Mouse (Mus musculus) small intestine, adult 2 months (tissue): ENCODE measurements at regions not wholly inside any gene's neighbourhood (a gene's known extent, or its start where the extent isn't known, plus 50 kb on each side); places are given as distances from the start of the nearest gene placed in this dataset.
A peak's percentile ranks its signal among the peaks of the same experiment; 100 is the strongest.

ENCODE experiments used
- H3K27ac ChIP-seq: fragments of 200-500 bp; 2 replicates; pipeline ENCODE4 v1.5.1; 2012; ENCODE audit warnings: low read depth, low read length, control low read depth, inconsistent platforms; ENCODE audit not compliant: insufficient read depth
- H3K27me3 ChIP-seq: fragments of 200-500 bp; 2 replicates; pipeline ENCODE4 v1.6.1; 2012; ENCODE audit warnings: mild to moderate bottlenecking, moderate library complexity, low read length, inconsistent platforms; ENCODE audit not compliant: control insufficient read depth, insufficient read depth
- H3K36me3 ChIP-seq: fragments of 200-500 bp; 2 replicates; pipeline ENCODE4 v1.6.1; 2012; ENCODE audit warnings: mild to moderate bottlenecking, low read length, control low read depth, inconsistent platforms; ENCODE audit not compliant: control insufficient read depth, insufficient read depth
- H3K4me1 ChIP-seq: fragments of 200-500 bp; 2 replicates; pipeline ENCODE4 v1.6.1; 2012; ENCODE audit warnings: low read length, inconsistent platforms, mixed read lengths; ENCODE audit not compliant: control insufficient read depth, insufficient read depth, insufficient read length
- H3K4me3 ChIP-seq: fragments of 200-500 bp; 2 replicates; pipeline ENCODE4 v1.5.1; 2012; ENCODE audit warnings: low read depth, mild to moderate bottlenecking, control low read depth, inconsistent platforms, low read length, moderate library complexity
- CTCF ChIP-seq: fragments of 200-500 bp; IDR thresholded peaks from 2 replicates; pipeline ENCODE4 v1.5.1; 2012; ENCODE audit warnings: low read depth, mild to moderate bottlenecking, control low read depth, inconsistent platforms, low read length, moderate library complexity, mixed read lengths; ENCODE audit not compliant: insufficient replicate concordance, insufficient read length; ENCODE audit errors: extremely low read depth
- POLR2A ChIP-seq: fragments of 200-500 bp; IDR thresholded peaks from 2 replicates; pipeline ENCODE4 v1.6.1; 2012; ENCODE audit warnings: low read depth, mild to moderate bottlenecking, control low read depth, inconsistent platforms, low read length, moderate library complexity
- WGBS: fragments of 180-500 bp; shearing (Covaris S2); methylation state at CpG from one replicate; pipeline ENCODE4 v1.1.7; 2018; 5-methylcytosine and 5-hydroxymethylcytosine counted together

DNA sequence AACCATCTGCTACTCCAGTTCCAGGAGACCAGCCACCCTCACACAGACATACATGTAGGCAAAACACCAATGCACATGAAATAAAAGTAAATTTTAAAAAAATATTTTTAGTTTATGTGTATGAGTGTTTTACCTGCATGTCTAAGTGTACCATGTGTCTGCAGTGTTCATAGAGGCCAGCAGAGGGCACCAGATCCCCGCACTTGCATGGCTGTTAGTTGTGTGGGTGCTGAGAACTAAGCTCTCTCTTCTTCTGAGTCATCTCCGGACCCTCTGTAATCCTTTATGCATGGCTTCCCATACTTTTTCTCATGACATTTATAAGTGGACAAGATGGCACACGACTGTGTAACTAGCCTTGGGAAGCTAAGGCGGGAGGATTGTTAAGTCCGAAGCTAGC is 112.2 kb upstream of the 1600014C23Rik start:
- WGBS = 90% methylated on average over 5 of the region's 5 CpGs
- H3K4me3 ChIP-seq = no peak overlapping the region
- H3K27me3 ChIP-seq = no peaks in the 10 kb centered on the region
- H3K27ac ChIP-seq = no peak overlapping the region
- peak; percentile 48; the same call in 1 of the 2 replicates for TF ChIP-seq CTCF
- TF ChIP-seq POLR2A = no peak
- H3K36me3 ChIP-seq = no peaks in the 10 kb centered on the region
- no peaks in the 10 kb centered on the region for H3K4me1 ChIP-seq

DNA sequence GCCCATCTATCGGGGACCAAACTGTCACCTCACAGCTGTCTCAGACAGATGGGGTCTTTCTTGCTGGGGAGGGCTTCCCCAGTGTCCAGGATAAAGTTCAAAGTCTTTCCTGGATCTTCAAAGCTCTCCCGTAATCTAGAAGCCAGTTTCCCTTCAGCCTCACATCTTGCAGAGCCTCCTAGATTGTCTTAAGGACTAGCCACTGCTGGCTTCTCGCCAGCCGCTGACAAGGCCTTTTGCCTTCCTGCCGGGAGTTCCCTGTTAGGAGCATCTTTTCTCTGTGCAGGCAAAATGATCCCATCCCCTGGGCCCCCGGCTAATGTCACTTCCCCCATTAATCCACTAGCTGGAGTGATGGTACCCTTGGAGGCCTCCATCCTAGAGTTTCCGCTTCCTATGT is 103.1 kb upstream of the 1600014C23Rik start:
- no peak overlapping the region for H3K27ac ChIP-seq
- no peak for TF ChIP-seq CTCF
- no peak for TF ChIP-seq POLR2A
- no peaks in the 10 kb centered on the region for H3K36me3 ChIP-seq
- no peak overlapping the region for H3K4me3 ChIP-seq
- H3K27me3 ChIP-seq = no peaks in the 10 kb centered on the region
- 35% methylated on average over 7 of the region's 7 CpGs for WGBS
- no peaks in the 10 kb centered on the region for H3K4me1 ChIP-seq

DNA sequence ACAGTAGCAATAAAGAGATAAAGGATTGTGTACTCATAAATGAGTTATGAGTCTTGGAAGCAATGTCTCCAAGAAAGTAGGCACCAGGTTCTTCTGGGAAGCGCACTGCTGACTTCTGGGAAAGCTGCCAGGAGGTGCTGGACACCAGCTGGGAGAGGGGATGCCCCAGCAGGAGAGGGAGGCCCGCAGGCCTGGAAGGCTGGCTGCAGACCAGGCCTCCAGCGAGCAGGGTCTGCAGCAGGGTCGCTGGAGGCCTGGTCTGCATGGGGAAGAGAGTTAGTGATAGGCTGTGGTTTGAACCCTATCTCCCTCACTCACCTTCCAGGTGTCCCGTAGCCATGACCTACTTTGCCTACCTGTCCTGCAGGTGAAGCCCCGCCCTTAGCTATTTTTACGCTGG is 102.6 kb upstream of the 1600014C23Rik start:
- H3K4me1 ChIP-seq = no peaks in the 10 kb centered on the region
- TF ChIP-seq CTCF (no peak), POLR2A (no peak)
- H3K27ac ChIP-seq = no peak overlapping the region
- no peak overlapping the region for H3K4me3 ChIP-seq
- H3K36me3 ChIP-seq = no peaks in the 10 kb centered on the region
- H3K27me3 ChIP-seq = no peaks in the 10 kb centered on the region
- WGBS = 20% methylated on average over 7 of the region's 7 CpGs

- Histone ChIP-seq H3K27ac (no peak overlapping the region), H3K4me3 (no peak overlapping the region), H3K36me3 (no peaks in the 10 kb centered on the region), H3K4me1 (no peaks in the 10 kb centered on the region; the same call in 1 of the 2 replicates), H3K27me3 (no peaks in the 10 kb centered on the region)
- WGBS = 80% methylated on average over 10 of the region's 10 CpGs
- TF ChIP-seq CTCF (no peak), POLR2A (no peak)
Observed at GRCm38 (mm10) chr17:45834518-45835071, 101.0 kb upstream of the 1600014C23Rik start.

DNA sequence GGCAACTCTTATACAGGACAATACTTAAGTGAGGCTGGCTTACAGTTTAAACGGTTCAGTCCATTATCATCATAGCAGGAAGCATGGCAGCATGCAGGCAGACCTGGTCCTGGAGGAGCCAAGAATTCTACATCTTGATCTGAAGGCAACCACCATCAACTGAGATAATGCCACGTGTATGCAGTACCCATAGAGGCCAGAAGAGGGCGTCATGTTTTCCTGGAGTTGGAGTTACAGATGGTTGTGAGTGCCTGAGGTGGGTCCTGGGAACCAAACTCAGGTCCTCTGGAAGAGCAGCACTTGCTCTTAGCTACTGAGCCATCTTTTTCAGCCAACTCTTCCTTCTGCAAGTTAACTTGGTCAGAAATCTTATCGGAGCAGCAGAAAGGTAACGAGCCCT is 96.7 kb upstream of the 1600014C23Rik start:
- Histone ChIP-seq H3K27me3 (no peaks in the 10 kb centered on the region), H3K36me3 (no peaks in the 10 kb centered on the region), H3K27ac (no peak overlapping the region), H3K4me1 (no peaks in the 10 kb centered on the region; the same call in 1 of the 2 replicates), H3K4me3 (no peak overlapping the region)
- TF ChIP-seq POLR2A (no peak), CTCF (no peak; the same call in 1 of the 2 replicates)
- 89% methylated on average over 5 of the region's 5 CpGs for WGBS

- H3K4me3 ChIP-seq = no peak overlapping the region
- H3K27ac ChIP-seq = no peak overlapping the region
- WGBS = 52% methylated on average over 9 of the region's 9 CpGs
- H3K27me3 ChIP-seq = no peaks in the 10 kb centered on the region
- H3K4me1 ChIP-seq = no peaks in the 10 kb centered on the region; the same call in 1 of the 2 replicates
- no peaks in the 10 kb centered on the region for H3K36me3 ChIP-seq
- no peak for TF ChIP-seq CTCF
- no peak for TF ChIP-seq POLR2A
Observed at GRCm38 (mm10) chr17:45829571-45829970, 95.9 kb upstream of the 1600014C23Rik start.

DNA sequence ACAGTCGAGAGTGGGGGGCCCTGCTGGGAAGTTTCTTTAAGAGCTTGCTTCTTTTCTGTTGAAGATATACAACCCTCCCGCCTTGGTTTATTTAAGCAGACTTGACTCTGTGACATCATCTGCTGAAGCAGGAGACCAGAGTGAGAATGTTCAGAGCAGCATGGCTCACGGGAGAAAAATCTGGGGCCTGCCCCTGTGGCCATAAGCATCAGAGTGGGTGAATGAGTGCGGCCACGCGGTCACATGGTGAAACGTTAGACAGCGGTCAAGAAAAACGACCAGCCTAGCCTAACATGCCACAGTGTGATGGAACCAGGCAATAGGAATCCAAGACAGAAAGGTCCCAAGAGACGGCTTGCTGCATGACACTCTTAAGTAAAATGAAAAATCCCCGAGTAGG is 95.2 kb upstream of the 1600014C23Rik start:
- no peaks in the 10 kb centered on the region; the same call in 1 of the 2 replicates for H3K4me1 ChIP-seq
- WGBS = 74% methylated on average over 11 of the region's 11 CpGs
- no peaks in the 10 kb centered on the region for H3K27me3 ChIP-seq
- H3K36me3 ChIP-seq = no peaks in the 10 kb centered on the region
- no peak overlapping the region for H3K27ac ChIP-seq
- TF ChIP-seq POLR2A (no peak), CTCF (no peak)
- no peak overlapping the region for H3K4me3 ChIP-seq
